Mouse (Mus musculus): ENCODE results near the gene Clip1.
"Not testable (repeated sequence)": the region's sequence is repeated elsewhere in the genome, so short reads cannot be mapped to it uniquely, and the experiment has no call there.

Clip1 gene

GRCm38 (mm10) chr5:123684221-123685144, at the start of gene Clip1:
Gene Clip1, minus strand, starts transcription at chr5:123684618.
- peak; percentile 81 for DNase-seq

GRCm38 (mm10) chr5:123730981-123731380, 46.6 kb upstream of the Clip1 start:
- DNase-seq, result no peak

GRCm38 (mm10) chr5:123723816-123724215, 39.4 kb upstream of the Clip1 start:
- not testable (repeated sequence) for DNase-seq

GRCm38 (mm10) chr5:123720328-123721311, 36.2 kb upstream of the Clip1 start, which contains the start of gene Zcchc8:
Gene Zcchc8, minus strand, starts transcription at chr5:123721100.
- peak; percentile 96 for DNase-seq

- DNase-seq, result no peak
These were observed 30.2 kb upstream of the Clip1 start for GRCm38 (mm10) chr5:123714622-123715021.

DNA sequence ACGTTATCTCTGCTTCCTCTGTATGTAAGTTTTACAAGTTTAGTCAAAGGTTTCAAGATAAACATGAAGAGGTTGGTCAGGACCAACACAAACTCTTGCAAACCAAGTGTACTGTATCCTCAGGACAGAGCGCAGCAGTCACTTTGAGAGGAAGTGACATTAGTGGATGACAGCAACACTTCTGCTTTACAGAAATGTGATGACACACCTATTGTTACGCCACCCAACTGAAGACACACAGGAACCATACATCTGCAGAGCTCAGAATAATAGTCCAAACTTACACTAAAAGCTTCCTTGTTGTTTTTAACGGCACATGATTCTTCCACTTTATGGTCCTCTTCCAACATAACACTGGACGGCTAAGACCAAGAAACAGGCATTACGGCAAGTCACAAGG, 29.4 kb upstream of the Clip1 start:
- DNase-seq, result no peak

DNA sequence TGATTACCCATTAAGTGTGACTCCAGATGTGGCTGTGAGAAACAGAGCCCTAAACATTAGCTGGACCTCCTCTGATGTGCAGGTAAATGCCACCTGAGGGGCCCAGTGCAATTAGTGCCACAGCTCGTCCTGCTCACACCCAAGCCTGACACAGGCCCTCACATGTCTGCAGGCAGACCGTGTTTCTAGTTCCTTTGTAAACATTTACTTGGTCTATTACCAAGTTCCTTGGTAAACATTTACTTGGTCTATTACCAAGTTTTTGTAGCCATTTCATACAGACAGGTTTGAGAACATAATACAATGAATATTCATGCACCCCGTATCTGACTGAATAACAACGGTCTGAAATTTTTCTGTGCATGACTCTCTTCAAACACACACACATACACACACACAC, 25.2 kb upstream of the Clip1 start:
- DNase-seq, result no peak

DNA sequence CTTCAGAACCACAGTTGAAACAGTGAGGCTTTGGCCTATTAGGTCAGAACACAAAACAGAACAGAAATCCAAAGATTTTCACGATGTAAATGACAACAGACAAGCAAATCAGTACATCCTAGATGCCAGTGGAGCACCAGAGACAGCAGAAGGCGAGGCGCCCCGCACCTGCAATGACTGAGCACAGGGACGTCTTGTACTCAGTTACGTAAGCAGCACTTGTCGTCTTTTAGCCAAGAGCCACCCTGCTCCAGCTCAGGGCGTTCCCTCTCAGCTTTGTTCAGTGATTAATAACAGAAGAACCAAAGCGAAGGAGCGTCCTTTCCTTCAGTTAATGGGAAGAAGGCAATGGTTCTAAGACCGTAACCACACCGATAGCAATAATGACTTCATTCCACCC, 24.2 kb upstream of the Clip1 start:
- DNase-seq, result no peak

- DNase-seq, result peak; percentile 85
These were observed 16.2 kb upstream of the Clip1 start for GRCm38 (mm10) chr5:123700625-123701024.

DNA sequence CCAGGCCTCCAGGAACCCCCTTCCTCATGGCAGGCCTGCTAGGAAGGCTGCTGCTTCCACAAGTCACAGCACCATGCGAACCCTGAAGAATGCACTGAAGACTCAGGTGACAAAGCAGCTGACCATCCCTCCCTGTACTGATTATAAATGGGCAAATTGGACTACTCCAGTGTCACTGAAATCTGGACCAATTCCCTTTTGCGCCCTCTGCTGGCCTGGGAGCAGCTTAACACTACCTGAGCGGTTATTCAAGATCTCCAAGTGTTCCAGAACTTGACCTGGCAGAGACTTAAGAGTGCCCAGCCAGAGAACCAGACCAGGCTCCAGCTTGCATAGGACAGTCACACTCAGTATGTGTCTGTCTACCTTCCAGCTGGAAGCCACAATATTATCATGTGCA, 14.8 kb upstream of the Clip1 start:
- peak; percentile 85 for DNase-seq

DNA sequence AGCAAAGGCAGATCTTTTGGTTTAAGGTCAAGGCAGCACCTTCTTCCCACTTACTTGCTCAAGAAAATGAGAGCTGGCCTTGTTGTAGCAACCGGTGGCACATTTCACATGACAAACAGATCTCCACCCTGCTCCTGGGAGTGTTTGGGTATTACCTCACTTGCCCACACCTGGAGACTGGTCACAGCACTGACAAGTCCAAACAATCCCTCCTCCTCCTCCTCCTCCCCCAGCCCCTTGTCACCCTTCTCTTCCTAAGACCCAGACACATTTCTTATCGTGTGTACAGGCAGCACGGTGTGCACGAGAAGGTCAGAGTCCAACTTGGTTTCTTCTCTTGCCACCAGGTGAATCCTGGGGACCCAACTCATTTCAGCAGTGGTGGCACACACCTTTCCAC, 12.5 kb upstream of the Clip1 start:
- DNase-seq, result no peak

DNA sequence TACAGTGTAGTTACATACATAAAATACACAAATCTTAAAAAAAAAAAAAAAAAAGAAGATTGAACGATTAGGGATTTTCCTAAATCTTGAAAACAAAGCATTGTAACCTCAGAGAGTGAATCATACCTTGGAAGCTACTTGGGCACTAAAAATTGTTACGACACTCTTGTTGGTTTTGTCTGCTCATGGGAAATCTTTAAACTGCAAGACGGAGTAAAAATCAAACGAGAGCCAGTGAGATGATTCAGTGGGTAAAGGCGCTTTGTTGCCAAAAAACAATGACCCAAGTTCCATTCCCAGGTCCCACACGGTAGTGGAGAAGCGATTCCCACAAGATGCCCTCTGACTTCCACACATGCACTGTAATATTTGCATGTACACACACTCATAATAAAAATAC, 11.8 kb upstream of the Clip1 start:
- DNase-seq, result no peak

- peak; percentile 40 for DNase-seq
These were observed 10.1 kb upstream of the Clip1 start for GRCm38 (mm10) chr5:123694468-123694867.

DNA sequence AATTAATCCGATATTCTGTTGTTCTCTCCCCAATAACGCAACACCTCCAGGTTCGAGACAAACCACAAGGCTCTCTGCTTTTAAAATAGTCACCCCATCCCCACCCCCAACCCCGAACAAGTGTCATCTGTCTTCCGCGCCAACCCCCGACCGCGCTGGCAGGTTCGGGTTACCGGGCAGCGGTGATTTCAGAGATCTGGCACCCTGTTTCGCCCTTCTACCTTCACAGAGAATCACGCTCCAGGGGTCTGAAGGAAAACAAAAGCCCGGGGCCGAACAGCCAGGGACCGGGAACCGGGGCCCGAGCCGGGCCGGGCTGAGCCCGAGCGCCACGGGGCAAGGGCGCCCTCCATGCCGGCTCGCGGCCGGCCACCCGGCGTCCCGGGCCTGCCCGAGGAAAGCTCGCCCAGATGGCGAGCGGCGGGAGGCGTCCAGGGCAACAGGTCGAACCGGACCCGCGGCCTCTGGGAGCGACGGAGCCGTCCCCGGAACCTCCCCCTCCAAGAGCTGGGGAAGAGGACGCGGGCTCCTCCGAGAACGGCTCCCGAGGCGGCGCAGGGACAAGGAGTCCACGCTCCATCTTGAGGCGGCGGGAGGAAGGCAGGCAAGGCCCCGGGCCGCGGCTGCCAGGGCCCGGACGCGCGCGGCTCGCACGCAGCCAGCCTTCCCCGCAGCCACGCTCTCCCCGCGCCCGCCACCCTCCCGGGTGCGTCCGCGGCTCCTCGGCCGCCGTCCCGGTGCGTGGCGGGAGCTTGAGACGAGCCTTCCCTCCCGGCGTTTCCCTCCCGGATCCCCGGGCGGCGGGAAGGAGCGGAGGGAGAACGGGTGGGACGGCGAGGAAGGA, 819 bp downstream of the Clip1 start:
- peak; percentile 75 for DNase-seq

DNA sequence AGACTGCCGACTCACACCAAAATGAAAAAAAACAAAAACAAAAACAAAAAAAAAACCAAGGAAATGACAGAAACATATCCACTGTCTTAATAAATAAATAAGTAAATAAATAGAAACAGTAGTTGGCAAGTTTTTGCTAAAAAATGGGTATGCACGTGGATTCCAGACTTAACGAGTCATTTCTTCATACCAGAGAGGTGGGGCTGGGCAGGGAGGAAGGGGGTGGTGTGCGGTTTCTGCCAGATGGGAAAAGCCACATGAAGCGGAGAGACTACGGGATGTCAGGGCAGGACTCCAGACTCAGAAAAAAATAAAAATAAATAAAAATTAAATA, 1.4 kb downstream of the Clip1 start:
- peak; percentile 43 for DNase-seq

- DNase-seq, result no peak
These were observed 2.0 kb downstream of the Clip1 start for GRCm38 (mm10) chr5:123682372-123682771.

DNA sequence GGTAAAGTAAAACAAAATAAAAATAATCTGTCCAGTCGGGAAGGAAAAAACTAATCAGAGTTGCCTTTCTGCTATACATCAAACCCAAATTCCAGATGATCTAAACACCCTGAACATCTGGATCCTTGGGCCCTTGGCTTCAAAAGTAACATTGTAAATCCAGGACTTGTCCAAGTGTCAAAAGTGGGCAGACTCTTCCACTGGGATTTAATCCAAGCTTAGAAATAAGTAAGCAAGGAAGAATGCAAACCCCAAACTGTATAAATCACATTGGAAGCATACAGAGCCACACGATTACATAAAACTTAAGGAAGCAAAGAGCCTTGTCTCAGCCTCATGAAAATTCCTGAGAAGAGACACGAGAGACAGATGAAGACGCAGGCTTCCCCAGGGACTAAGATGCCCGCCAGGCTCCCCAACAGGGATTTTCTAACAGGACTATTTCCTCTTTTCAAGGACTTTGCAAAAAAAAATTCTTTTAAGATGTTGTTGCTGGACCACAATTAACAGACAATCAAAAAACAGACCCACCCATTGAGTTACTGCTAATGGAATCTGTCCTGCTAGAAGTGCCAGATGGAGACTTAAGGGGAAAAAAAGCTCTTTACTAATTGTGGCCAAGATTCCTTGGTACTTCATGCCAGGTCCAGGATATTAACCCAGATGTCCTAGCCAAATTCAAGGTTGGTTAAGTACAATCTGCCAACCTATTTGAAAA, 4.7 kb downstream of the Clip1 start:
- no peak for DNase-seq

- DNase-seq, result no peak
These were observed 5.3 kb downstream of the Clip1 start for GRCm38 (mm10) chr5:123679106-123679505.

- DNase-seq, result no peak
These were observed 8.7 kb downstream of the Clip1 start for GRCm38 (mm10) chr5:123675717-123676116.

DNA sequence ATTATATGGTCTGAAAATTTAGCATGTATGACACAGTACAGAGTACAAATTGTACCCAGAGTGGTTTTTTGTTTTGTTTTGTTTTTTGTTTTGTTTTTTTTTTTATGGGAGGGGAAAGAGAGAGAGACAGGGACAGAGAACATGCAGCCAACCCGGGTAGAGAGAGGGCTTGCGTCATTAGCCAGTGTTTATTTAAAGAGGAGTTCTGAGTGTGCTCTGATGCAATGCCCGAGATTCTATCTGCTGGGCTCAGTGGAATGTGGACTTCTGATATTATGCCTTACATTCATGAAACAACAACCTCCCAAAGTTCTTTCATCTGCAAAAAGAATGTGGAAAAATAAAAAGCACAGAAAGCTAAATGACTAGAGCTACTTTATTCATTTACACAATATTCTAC, 9.2 kb downstream of the Clip1 start:
- DNase-seq, result no peak

DNA sequence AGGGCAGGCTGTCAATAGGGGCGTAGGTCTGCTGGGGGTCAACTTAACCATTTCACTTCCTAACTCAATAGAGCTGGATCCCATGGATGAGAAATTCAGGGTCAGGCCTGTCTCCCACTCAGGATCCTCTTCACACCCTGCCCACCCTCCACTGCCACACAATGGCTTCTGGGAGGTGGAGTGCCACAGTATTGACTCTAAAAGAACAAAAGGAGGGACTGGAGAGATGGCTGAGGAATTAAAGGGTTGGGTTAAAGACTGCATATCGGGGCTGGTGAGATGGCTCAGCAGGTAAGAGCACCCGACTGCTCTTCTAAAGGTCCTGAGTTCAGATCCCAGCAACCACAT, 13.0 kb downstream of the Clip1 start:
- DNase-seq, result no peak

Data from kidney, postnatal 10 days (tissue).